Mouse (Mus musculus) urinary bladder, postnatal 14 days (tissue): ENCODE results near the gene 4930407I10Rik.

ENCODE experiments used
- DNase-seq: peaks from one replicate; pipeline ENCODE4 v3.0.0; 2021; ENCODE audit warnings: low spot score

4930407I10Rik gene

GRCm38 (mm10) chr15:82052544-82052943 lies 6.4 kb upstream of the 4930407I10Rik start:
- no peak for DNase-seq

GRCm38 (mm10) chr15:82063909-82064308 lies 5.0 kb downstream of the 4930407I10Rik start:
- DNase-seq, result no peak

GRCm38 (mm10) chr15:82065511-82065910 lies 6.6 kb downstream of the 4930407I10Rik start:
- DNase-seq, result peak; percentile 74

GRCm38 (mm10) chr15:82069898-82070297 lies 10.9 kb downstream of the 4930407I10Rik start, which contains the start of gene Mei1:
Mei1 (plus strand) TSS chr15:82069996.
- no peak for DNase-seq

DNA sequence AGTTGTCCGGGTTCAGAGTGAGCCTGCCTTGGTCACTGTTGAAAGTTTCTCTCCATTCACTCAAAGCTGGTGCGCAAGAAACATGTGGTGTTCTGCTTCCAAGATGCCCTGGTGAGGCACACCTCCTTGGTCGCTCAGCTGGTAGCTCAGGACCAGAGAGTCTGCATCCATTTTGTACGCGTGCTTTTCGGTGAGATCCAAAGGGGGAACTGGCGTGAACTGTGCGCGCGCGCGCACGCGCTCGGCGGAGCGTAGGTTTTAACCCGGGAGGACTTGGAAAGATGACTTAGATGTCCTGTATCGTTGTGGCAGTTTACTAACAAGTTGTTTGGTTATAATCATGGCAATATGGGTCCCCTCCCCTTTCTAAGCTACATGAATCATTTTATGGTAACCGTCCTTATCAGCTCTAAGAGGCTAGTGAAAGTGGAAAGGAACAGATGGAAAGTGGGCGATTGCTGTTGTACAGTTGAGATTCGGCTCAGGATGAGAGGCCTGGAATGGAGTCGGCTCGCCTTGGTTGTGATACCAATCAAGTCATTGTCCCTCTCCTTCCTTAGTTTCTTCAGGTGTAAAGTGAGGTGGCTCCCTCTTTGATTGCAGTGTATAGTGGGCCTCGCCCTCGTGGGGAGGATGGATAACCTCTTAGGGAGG lies 13.0 kb downstream of the 4930407I10Rik start:
- no peak for DNase-seq

- DNase-seq, result no peak
Measured at GRCm38 (mm10) chr15:82073490-82073889, 14.5 kb downstream of the 4930407I10Rik start.

DNA sequence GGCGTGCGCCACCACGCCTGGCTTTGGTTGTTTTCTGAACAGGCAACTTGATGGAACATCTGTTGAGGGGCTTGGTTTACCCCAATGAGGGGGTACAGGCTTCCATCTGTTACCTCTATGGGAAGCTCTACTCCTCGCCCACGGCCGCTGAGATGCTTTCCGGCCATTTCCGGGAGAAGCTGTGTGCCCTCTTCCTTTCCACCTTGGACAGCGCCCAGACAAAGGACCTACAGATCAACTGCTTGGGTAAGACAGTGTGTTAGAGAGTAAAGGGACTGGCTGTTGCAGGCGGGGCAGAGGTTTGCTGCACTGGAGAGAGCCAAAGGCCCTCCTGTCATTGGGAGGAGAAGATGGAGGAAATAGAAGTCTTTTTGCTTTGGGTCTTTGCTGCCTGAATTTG lies 20.9 kb downstream of the 4930407I10Rik start:
- DNase-seq, result no peak

DNA sequence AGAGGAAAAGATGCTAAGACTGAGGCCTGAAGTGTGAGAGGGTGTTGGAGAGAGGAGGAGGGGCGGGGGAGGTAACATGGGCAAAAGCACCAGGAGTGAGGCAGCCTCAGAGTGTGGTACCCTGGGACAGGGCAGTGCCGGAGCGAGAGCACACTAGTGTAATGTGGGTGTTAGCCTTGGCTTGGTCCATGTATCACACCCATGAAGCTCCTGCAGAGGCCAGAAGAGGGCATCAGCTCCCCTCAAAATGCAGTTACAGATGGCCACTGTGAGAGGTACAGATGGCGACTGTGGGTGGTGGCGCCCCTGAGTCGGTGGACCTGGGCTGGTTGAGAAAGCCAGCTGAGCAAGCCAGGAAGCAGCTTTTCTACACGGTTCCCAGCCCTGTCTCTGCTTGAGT lies 22.2 kb downstream of the 4930407I10Rik start:
- no peak for DNase-seq

DNA sequence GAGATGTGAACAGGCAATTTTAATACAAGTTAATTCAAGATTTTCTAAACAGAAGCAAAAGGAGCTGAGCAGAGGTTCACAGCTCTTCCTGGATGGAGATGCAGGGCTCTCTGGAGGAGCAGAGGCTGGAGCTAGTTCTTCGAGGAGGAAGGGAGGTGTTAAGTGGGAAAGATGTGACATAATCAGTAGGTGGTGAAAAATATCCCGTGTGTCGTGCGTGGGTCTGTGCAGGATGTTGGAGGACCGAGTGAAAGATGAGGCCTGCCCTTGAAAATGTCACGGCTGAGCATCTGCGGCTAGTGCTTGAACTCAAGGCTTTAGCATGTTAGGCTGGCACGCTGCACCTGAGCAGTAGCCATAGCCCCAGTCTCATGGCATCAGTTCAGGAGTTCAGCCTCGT lies 26.7 kb downstream of the 4930407I10Rik start:
- DNase-seq, result no peak

DNA sequence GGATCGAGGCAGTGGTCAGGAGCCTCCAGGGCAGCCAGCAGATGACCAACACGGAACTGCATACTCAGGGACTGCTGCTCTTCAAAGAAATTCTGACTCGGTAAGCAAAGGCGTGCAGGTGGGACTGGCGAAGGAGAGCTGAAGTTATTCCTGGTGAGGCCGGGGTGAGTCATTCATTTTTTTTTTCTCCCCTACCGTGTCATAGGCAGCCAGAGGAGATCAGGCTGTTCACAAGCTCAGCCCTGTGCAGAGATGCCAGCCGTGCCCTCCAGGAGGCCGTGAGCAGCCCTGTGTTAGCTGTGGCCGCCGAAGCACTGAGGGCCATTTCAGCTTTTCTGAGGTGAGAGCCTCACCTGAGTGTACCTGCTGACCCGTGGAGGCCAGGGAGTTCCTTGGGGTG lies 27.2 kb downstream of the 4930407I10Rik start:
- DNase-seq, result peak; percentile 16

- no peak for DNase-seq
Measured at GRCm38 (mm10) chr15:82087266-82087665, 28.3 kb downstream of the 4930407I10Rik start.

DNA sequence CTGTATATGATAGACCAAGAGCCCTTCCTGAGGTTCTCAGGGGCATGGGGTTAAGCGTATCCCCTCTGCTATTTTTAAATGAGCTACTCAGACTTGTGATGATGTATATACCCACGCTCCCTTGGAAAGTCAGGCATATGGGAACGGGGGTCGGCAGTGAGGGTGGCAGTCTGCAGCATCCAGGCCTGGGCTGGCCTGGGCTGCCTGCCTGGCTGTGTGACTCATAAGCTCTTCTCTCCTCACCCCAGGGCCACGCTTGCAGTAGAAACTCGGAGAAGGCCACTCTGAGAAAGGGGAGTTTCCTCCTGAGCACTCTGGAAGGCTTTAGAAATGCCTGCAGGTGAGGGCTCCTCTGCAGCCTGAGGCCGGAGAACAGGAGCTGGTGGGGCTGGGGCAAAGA lies 32.1 kb downstream of the 4930407I10Rik start:
- no peak for DNase-seq

- peak; percentile 69 for DNase-seq
Measured at GRCm38 (mm10) chr15:82106953-82107555, 48.1 kb downstream of the 4930407I10Rik start.
